Mouse (Mus musculus): ENCODE data around the gene Gpr84.
"Not testable (repeated sequence)": the region's sequence is repeated elsewhere in the genome, so short reads cannot be mapped to it uniquely, and the experiment has no call there.

Gene Gpr84

GRCm38 (mm10) chr15:103289600-103289999 is 20.8 kb downstream of the Gpr84 start:
- in situ Hi-C loops (cut with MseI, MboI), result no loop called here

DNA sequence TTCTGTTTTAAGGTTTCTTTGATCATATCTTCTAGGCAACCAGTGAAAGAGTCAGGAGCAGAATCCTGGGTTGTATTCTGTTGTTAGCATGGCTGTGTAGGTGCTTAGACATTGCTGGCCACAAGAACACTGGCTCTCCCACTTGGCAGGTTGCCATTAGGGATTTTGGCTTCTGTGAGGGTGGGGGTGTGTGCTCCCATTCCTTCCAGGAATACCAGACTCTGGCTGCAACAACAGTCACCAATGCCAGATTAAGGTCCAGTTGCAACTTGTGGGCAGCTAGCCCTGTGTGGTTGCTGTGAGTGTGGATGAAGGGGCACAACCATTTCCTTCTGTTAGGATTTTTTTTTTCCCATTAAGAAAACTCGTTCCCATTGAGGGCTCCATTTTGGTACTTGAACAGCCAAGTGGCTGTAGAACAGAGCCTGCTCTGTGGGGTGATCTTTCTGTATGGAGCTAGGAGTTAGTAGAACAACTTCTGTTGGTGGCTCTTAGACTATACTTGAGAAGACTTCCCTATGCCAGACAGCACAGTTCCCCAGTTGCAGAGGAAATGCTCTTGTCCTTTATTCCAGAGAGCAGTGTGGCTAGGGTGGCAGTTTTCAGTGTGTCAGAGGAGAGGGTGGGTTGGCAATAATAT is 24.5 kb downstream of the Gpr84 start:
- in situ Hi-C loops (cut with MseI, MboI), result no loop called here

- in situ Hi-C loops (cut with MseI, MboI), result no loop called here
These were observed 25.8 kb downstream of the Gpr84 start for GRCm38 (mm10) chr15:103284647-103285046.

DNA sequence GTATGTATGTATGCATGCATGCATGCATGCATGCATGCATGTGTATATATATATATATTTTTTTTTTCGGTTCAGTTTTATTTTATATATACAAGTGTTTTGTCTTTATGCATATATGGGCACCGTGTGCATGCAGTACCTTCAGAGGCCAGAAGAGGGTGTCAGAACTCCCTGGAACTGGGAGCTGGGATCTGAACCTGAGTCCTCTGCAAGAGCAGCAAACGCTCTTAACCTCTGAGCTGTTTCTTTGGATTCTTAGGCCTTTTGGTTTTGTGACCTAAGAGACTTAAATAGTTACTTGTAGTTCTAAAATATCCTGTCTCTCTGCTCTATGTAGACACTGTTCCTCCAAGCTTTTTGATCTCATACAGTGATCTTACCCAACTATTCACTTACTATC is 26.3 kb downstream of the Gpr84 start:
- in situ Hi-C loops (cut with MseI, MboI), result no loop called here

DNA sequence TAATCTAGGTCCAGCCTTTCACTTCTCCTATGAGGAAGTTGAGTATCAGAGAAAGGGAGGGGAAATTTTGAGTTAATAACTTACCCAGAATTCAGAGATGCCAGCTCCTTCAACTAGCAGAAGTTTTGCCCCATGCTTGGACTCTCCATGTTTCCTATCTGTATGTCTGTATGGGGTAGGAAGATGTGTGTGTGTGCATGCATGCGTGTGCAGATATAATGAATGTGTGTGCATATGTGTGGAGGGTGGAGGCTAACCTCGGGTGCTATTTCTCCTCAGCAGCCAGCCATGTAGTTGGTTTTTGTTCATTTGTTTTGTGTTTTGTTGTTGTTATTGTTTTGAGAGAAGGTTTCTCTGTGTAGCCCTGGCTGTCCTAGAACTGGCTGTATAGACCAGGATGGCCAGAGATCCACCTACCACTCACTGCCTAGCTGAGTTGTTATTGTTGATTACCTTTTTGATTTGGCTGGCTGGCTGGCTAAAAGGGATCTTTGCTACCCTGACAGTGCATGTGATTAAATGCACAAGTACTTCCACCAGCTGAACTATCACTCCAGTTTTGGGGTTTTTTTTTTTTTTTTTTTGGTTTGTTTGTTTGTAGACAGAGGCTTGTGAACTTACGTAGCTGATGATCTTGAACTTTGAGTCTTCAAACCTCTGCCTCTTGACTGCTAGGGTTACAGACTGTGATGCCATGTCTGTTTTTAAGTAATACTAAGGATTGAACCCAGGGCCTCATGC is 28.8 kb downstream of the Gpr84 start:
- in situ Hi-C loops (cut with MseI, MboI), result no loop called here

DNA sequence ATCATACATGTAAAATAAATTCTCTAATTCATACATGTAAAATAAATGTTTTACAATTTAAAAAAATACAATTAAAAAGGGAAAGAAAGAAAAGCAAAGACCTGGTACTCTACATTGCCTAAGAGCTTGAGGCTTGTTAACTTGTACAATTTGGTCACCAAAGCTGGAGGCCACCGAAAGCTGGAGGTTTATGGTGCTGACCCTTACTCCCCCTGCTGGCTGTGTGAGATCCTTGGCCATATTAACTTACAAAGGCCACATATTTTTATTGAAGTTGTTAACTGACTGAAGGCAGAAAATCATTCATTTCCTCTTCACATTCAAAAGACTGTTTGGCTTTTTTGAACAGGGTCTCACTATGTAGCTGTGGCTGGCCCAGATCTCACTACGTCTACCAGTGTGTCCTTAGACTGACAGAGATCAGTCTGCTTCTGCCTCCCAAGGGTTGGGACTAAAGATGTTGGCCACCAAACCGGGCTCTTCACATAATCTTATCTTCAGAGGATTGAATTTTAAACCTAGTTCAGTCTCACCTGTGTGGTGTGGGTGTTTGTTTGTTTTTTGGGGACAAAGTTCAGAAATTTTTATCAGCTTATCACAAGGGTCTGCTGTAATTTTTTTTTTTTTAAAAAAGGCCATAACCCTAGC is 29.5 kb downstream of the Gpr84 start:
- in situ Hi-C loops (cut with MseI, MboI), result no loop called here

- in situ Hi-C loops (cut with MseI, MboI), result no loop called here
These were observed 30.7 kb downstream of the Gpr84 start for GRCm38 (mm10) chr15:103279750-103280149.

GRCm38 (mm10) chr15:103277949-103278348 is 32.5 kb downstream of the Gpr84 start:
- in situ Hi-C loops (cut with MseI, MboI), result no loop called here

- in situ Hi-C loops (cut with MseI, MboI), result not testable (repeated sequence)
These were observed 34.5 kb downstream of the Gpr84 start for GRCm38 (mm10) chr15:103275943-103276342.

GRCm38 (mm10) chr15:103272419-103273279 is 37.8 kb downstream of the Gpr84 start, which contains the start of gene Copz1:
Gene Copz1, plus strand, starts transcription at chr15:103272714.
- in situ Hi-C loops (cut with MseI, MboI), result no loop called here

GRCm38 (mm10) chr15:103268903-103269302 is 41.5 kb downstream of the Gpr84 start:
- in situ Hi-C loops (cut with MseI, MboI), result no loop called here

- in situ Hi-C loops (cut with MseI, MboI), result no loop called here
These were observed 45.6 kb downstream of the Gpr84 start for GRCm38 (mm10) chr15:103264794-103265193.

DNA sequence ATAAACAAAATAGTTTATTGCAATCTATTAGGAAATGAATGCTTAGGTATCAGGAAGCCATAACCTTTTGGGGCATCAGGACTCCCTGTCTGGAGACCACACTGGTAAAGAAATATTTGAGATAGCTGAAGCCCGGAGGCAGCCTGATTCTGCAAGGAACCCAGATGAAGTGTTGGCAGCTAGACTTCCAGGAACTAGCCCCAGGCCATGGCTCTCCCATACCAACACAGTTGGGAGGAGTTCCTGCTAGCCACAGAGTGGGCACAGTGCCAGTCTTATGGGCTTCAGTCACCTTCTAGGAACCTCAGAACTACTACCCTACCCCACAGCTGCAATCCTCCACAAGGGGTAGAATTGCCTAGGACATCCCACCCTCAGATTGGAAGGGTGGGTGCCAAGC is 50.4 kb downstream of the Gpr84 start:
- in situ Hi-C loops (cut with MseI, MboI), result no loop called here

DNA sequence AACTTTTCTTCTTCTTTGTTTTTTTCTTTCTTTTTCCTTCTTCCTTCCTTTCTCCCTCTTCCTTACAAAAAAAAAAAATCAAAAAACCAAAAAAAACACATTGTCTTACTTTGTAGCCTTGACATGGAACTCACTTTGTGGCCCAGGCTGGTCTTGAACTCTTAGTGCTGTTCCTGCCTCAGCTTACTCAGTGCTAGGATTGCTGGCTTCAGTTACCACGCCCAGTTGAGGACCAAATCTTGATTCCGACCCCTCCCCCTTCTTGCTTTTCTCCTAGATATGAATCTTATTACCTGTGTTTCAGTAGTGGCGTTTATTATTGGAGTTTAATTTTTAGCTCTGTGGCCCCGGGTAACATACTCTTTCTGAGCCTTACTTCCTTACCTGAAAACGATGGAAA is 51.2 kb downstream of the Gpr84 start:
- in situ Hi-C loops (cut with MseI, MboI), result no loop called here
